Mouse (Mus musculus) spleen, adult 2 months (tissue): ENCODE measurements around the gene Ptprn2.

Source experiments
- CTCF ChIP-seq: fragments of 200-500 bp; IDR thresholded peaks from 2 replicates; pipeline ENCODE4 v1.5.1; 2011; ENCODE audit warnings: mild to moderate bottlenecking, inconsistent platforms; ENCODE audit not compliant: insufficient read depth, insufficient read length, insufficient replicate concordance; ENCODE audit errors: extremely low read depth
- POLR2A ChIP-seq: fragments of 200-500 bp; IDR thresholded peaks from 2 replicates; pipeline ENCODE4 v1.6.1; 2011; ENCODE audit warnings: low read depth, low read length, inconsistent platforms

- no peak for TF ChIP-seq CTCF
- no peak for TF ChIP-seq POLR2A
Measured at GRCm38 (mm10) chr12:117151611-117152010, 666.1 kb downstream of the Ptprn2 start.
